Mouse (Mus musculus) hindlimb bud, embryonic 11.5 days (tissue): ENCODE data around the gene Nxf1.
"Not testable (repeated sequence)": the region's sequence is repeated elsewhere in the genome, so short reads cannot be mapped to it uniquely, and the experiment has no call there.

Experiments
- DNase-seq: peaks from one replicate; pipeline ENCODE4 v3.0.0-alpha.2; 2012; ENCODE audit warnings: low read depth, low spot score; ENCODE audit errors: extremely low spot score

Gene Nxf1

GRCm38 (mm10) chr19:8756635-8757387 lies at the start of gene Nxf1:
Gene Nxf1 (plus strand): TSS chr19:8757073.
- no peak for DNase-seq

GRCm38 (mm10) chr19:8708954-8709353 lies 47.9 kb upstream of the Nxf1 start:
- no peak for DNase-seq

GRCm38 (mm10) chr19:8710057-8710456 lies 46.8 kb upstream of the Nxf1 start:
- no peak for DNase-seq

- no peak for DNase-seq
Observed at GRCm38 (mm10) chr19:8711506-8711905, 45.4 kb upstream of the Nxf1 start.

- no peak for DNase-seq
Observed at GRCm38 (mm10) chr19:8711949-8712869, 44.7 kb upstream of the Nxf1 start.

- DNase-seq: no peak
Observed at GRCm38 (mm10) chr19:8712870-8713305, 44.0 kb upstream of the Nxf1 start.

- no peak for DNase-seq
Observed at GRCm38 (mm10) chr19:8713306-8713996, 43.4 kb upstream of the Nxf1 start.

- no peak for DNase-seq
Observed at GRCm38 (mm10) chr19:8713997-8714652, 42.7 kb upstream of the Nxf1 start.

GRCm38 (mm10) chr19:8714653-8715481 lies 42.0 kb upstream of the Nxf1 start:
- no peak for DNase-seq

GRCm38 (mm10) chr19:8715868-8716766 lies 40.8 kb upstream of the Nxf1 start:
- DNase-seq: no peak

GRCm38 (mm10) chr19:8716767-8717475 lies 40.0 kb upstream of the Nxf1 start:
- DNase-seq: no peak

- DNase-seq: no peak
Observed at GRCm38 (mm10) chr19:8718357-8718756, 38.5 kb upstream of the Nxf1 start.

- not testable (repeated sequence) for DNase-seq
Observed at GRCm38 (mm10) chr19:8719037-8719436, 37.8 kb upstream of the Nxf1 start.

- no peak for DNase-seq
Observed at GRCm38 (mm10) chr19:8721378-8721777, 35.5 kb upstream of the Nxf1 start.

GRCm38 (mm10) chr19:8722021-8722420 lies 34.9 kb upstream of the Nxf1 start:
- no peak for DNase-seq

GRCm38 (mm10) chr19:8722559-8722906 lies 34.3 kb upstream of the Nxf1 start:
- no peak for DNase-seq

- peak; percentile 98 for DNase-seq
Observed at GRCm38 (mm10) chr19:8722907-8723573, 33.8 kb upstream of the Nxf1 start, which contains the start of gene Slc3a2. Gene Slc3a2 (minus strand): TSS chr19:8723369.
